In genomic region chr11:54896646-54897045, GRCm38 (mm10) we compare ENCODE assay signal across 2 mouse cellular contexts. TPM values are rescaled to one million over a fixed set of nuclear protein-coding genes. Genes with fewer than 3 reads are reported as not detected.
"Had no signal": no experiment of that assay in that cellular context is flagged by ENCODE, and none has a peak within 500 bp of the region (broad histone marks: within the 10 kb centered on the region; RNA-seq: fewer than 3 reads in every experiment).

No protein-coding gene starts in this region.

RNA-seq across cellular contexts. Expression of gene Gpx3, which starts 5.6 kb away (rescaled TPM):
- total RNA-seq: monocyte, adult 5-6 weeks; neutrophil, adult 5-6 weeks had no signal
